Mouse (Mus musculus): Measurements from ENCODE around the gene Gas2l3.

GRCm38 (mm10) chr10:89395321-89395720, 48.4 kb downstream of the Gas2l3 start:
- TF ChIP-seq EP300 (optimal IDR thresholded peaks at IDR 0.05), result no peak
- TF ChIP-seq CTCF (IDR thresholded peaks at IDR 0.05; ENCODE audit: low read depth), result no peak
